In the genomic region with DNA sequence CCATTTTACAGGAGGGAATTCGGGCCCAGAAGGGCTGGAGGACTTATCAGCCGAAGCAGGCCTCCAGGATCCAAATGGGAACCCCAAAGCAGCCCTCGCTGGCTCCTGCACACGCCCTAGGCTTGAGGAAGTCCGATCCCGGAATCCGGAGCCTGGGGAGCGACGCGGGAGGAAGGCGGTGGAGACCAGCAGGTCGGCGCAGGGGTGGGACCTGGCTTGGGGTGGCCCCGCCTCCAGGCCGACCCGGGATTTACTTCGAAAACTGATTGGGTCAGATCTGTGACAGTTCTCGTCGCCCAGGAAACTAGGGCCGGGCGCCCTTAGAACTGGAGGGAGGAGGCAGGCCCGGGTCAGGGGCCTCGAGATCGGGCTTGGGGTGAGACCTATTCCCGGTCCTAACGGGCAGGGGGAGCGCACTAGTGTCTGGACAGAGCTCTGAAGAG, we compare ENCODE assay signal across 8 mouse cellular contexts. TPM values are rescaled to one million over a fixed set of nuclear protein-coding genes. Genes with fewer than 3 reads are reported as not detected.
DNase-seq lines count a peak whose midpoint lies in the region; ATAC-seq lines count a peak whose summit lies in the region.

A gene (minus strand): TSS at position 232 of the 443 bp plus-strand sequence.

- peak within 1 kb of the TSS; percentile 67 for H3K4me3 ChIP-seq in heart, embryonic 13.5 days
- H3K4me3 ChIP-seq in liver, embryonic 13.5 days (replicated peaks) = peak within 1 kb of the TSS; percentile 89
- peak within 1 kb of the TSS; percentile 76 for H3K4me3 ChIP-seq in stomach, embryonic 16.5 days (replicated peaks; ENCODE audit: low read length)

- peak; percentile 89 for ATAC-seq in erythroid progenitor cell, adult 5-6 weeks (replicated peaks; ENCODE audit: low FRiP score, poor library complexity, severe bottlenecking)
- peak; percentile 84 for ATAC-seq in heart, embryonic 13.5 days (ENCODE audit: extremely low read depth, insufficient number of reproducible peaks, low FRiP score, low TSS enrichment)
- ATAC-seq in liver, embryonic 13.5 days (ENCODE audit: low read depth) = peak; percentile 92
- peak; percentile 92 for ATAC-seq in stomach, embryonic 16.5 days (ENCODE audit: insufficient read depth, low FRiP score)

- no peaks in the 10 kb centered on the region for H3K9me3 ChIP-seq in heart, embryonic 13.5 days
- no peaks in the 10 kb centered on the region for H3K9me3 ChIP-seq in liver, embryonic 13.5 days (replicated peaks)
- no peaks in the 10 kb centered on the region for H3K9me3 ChIP-seq in stomach, embryonic 16.5 days (replicated peaks; ENCODE audit: control insufficient read depth, low read length)

- no peaks in the 10 kb centered on the region for H3K27me3 ChIP-seq in heart, embryonic 13.5 days (replicated peaks)
- peaks cover 4% of the 10 kb centered on the region; the same call in 1 of the 2 replicates for H3K27me3 ChIP-seq in liver, embryonic 13.5 days
- no peaks in the 10 kb centered on the region for H3K27me3 ChIP-seq in stomach, embryonic 16.5 days (ENCODE audit: control insufficient read depth, insufficient read depth, low read length)

- under 1% methylated on average over 27 of the region's 27 CpGs for WGBS in heart, embryonic 13.5 days
- WGBS in liver, embryonic 13.5 days (ENCODE audit: insufficient replicate concordance) = under 1% methylated on average over 27 of the region's 27 CpGs
- WGBS in stomach, embryonic 16.5 days = 0% methylated on average over 27 of the region's 27 CpGs

- H3K27ac ChIP-seq in heart, embryonic 13.5 days (replicated peaks) = peak within 1 kb of the TSS; percentile 97
- H3K27ac ChIP-seq in liver, embryonic 13.5 days = peak within 1 kb of the TSS; percentile 94
- H3K27ac ChIP-seq in stomach, embryonic 16.5 days (ENCODE audit: low read length) = peak within 1 kb of the TSS; percentile 97

- H3K4me2 ChIP-seq in heart, embryonic 13.5 days = peak within 1 kb of the TSS; percentile 100
- H3K4me2 ChIP-seq in liver, embryonic 13.5 days = peak within 1 kb of the TSS; percentile 98
- peak within 1 kb of the TSS; percentile 98 for H3K4me2 ChIP-seq in stomach, embryonic 16.5 days (ENCODE audit: low read depth, low read length)

- peak; percentile 92 for DNase-seq in CD4-positive helper T cell, adult 2 months (ENCODE audit: low read depth, low spot score)
- DNase-seq in brain, embryonic 18.5 days (ENCODE audit: low read depth, low spot score) = peak; percentile 78
- peak; percentile 98 for DNase-seq in kidney, postnatal 14 days
- DNase-seq in liver, embryonic 13.5 days = peak; percentile 95
- DNase-seq in neural tube, embryonic 10.5 days (ENCODE audit: extremely low spot score, low spot score) = peak; percentile 90

- H3K4me1 ChIP-seq in heart, embryonic 13.5 days = peaks cover 30% of the 10 kb centered on the region
- H3K4me1 ChIP-seq in liver, embryonic 13.5 days (replicated peaks) = peaks cover 30% of the 10 kb centered on the region
- H3K4me1 ChIP-seq in stomach, embryonic 16.5 days (ENCODE audit: control insufficient read depth, insufficient read depth, low read length) = peaks cover 21% of the 10 kb centered on the region

- peaks cover 30% of the 10 kb centered on the region for H3K36me3 ChIP-seq in heart, embryonic 13.5 days
- peaks cover 13% of the 10 kb centered on the region; the same call in 1 of the 2 replicates for H3K36me3 ChIP-seq in liver, embryonic 13.5 days
- H3K36me3 ChIP-seq in stomach, embryonic 16.5 days (ENCODE audit: control insufficient read depth, insufficient read depth, low read length) = no peaks in the 10 kb centered on the region

- peak within 1 kb of the TSS; percentile 87 for H3K9ac ChIP-seq in heart, embryonic 13.5 days
- H3K9ac ChIP-seq in liver, embryonic 13.5 days = peak within 1 kb of the TSS; percentile 92
- peak within 1 kb of the TSS; percentile 93 for H3K9ac ChIP-seq in stomach, embryonic 16.5 days (ENCODE audit: low read length)

RNA-seq across cellular contexts. Expression of the gene that starts here (rescaled TPM):
- total RNA-seq in erythroid progenitor cell, adult 5-6 weeks (2015; ENCODE audit: low replicate concordance) = 2.9 TPM in 2 replicates
- total RNA-seq in erythroid progenitor cell, adult 5-6 weeks (2017; ENCODE audit: low replicate concordance) = 2.8 TPM in 1 of 2 replicates, not detected in the other
- polyA plus RNA-seq in heart, embryonic 13.5 days (2015; fragmentation: Nextera tagmentation; extraction: Ambion mirVana) = 18.6 and 19.6 TPM in 2 replicates
- 6.4 and 7.3 TPM in 2 replicates for polyA plus RNA-seq in liver, embryonic 13.5 days (2015; fragmentation: Nextera tagmentation; extraction: Ambion mirVana)
- 20.2 and 22.1 TPM in 2 replicates for polyA plus RNA-seq in stomach, embryonic 16.5 days (2015; fragmentation: Nextera tagmentation; extraction: Ambion mirVana)

Comparison
In these comparisons a context has a peak if more than half of its experiments do, and no peak if none do; other contexts are left out.
1. Peak in every context shown above with its lines: DNase-seq, ATAC-seq, H3K4me3 ChIP-seq and H3K27ac ChIP-seq.